Mouse (Mus musculus) G1E (cell line): ENCODE measurements at regions not wholly inside any gene's neighbourhood (a gene's known extent, or its start where the extent isn't known, plus 50 kb on each side); places are given as distances from the start of the nearest gene placed in this dataset.

ENCODE experiments used
- CTCF ChIP-seq: IDR thresholded peaks from 2 replicates; pipeline ENCODE4 v1.5.1; 2012; ENCODE audit warnings: low read depth, low read length, inconsistent platforms, mixed read lengths
- GATA1 ChIP-seq: IDR thresholded peaks from 2 replicates; pipeline ENCODE4 v1.6.1; 2012; ENCODE audit warnings: borderline replicate concordance, low read length, inconsistent platforms, mixed read lengths
- GATA2 ChIP-seq: IDR thresholded peaks from 2 replicates; pipeline ENCODE4 v1.6.1; 2012; ENCODE audit warnings: low read depth, low read length, inconsistent platforms, borderline replicate concordance
- POLR2AphosphoS5 ChIP-seq: IDR thresholded peaks from 2 replicates; pipeline ENCODE4 v1.6.1; 2012; ENCODE audit warnings: low read depth, low read length, inconsistent platforms; ENCODE audit not compliant: insufficient replicate concordance
- TAL1 ChIP-seq: conservative IDR thresholded peaks from 2 replicates; pipeline ENCODE4 v1.6.1; 2012; ENCODE audit warnings: low read depth, low read length, inconsistent platforms, mixed read lengths

- no peak for TF ChIP-seq CTCF
- no peak for TF ChIP-seq GATA1
- no peak for TF ChIP-seq GATA2
- TF ChIP-seq POLR2AphosphoS5 = no peak
- TF ChIP-seq TAL1 = no peak
Observed at GRCm38 (mm10) chr12:15895215-15895614, 78.5 kb upstream of the Trib2 start.
